Mouse (Mus musculus) intestine, embryonic 14.5 days (tissue): ENCODE results near the gene Tmem246. TPM values are rescaled to one million over a fixed set of nuclear protein-coding genes. Genes with fewer than 3 reads are reported as not detected.

ENCODE experiments used
- ATAC-seq: fragments of 200-750 bp; cut with Nextera tagmentation; replicated peaks from 2 replicates; pipeline ENCODE4 v1.8.0; 2017; ENCODE audit warnings: low read depth, moderate number of reproducible peaks, moderate TSS enrichment, moderate library complexity; ENCODE audit not compliant: low FRiP score, low TSS enrichment
- DNase-seq: peaks from one replicate; pipeline ENCODE4 v3.0.0-alpha.2; 2018; ENCODE audit warnings: low spot score
- H3K27ac ChIP-seq: fragments of 300-500 bp; sonication (generic); 2 replicates; pipeline ENCODE4 v1.5.1; 2014; ENCODE audit warnings: low read depth, mild to moderate bottlenecking, control low read depth
- H3K27me3 ChIP-seq: fragments of 300-500 bp; sonication (generic); replicated peaks from 2 replicates; pipeline ENCODE4 v1.6.1; 2014; ENCODE audit warnings: low read length, control low read depth; ENCODE audit not compliant: control insufficient read depth, insufficient read depth
- H3K36me3 ChIP-seq: fragments of 300-500 bp; sonication (generic); 2 replicates; pipeline ENCODE4 v1.6.1; 2014; ENCODE audit warnings: low read length, control low read depth; ENCODE audit not compliant: control insufficient read depth, insufficient read depth
- H3K4me1 ChIP-seq: fragments of 300-500 bp; sonication (generic); replicated peaks from 2 replicates; pipeline ENCODE4 v1.6.1; 2014; ENCODE audit warnings: low read length, control low read depth, mixed read lengths; ENCODE audit not compliant: control insufficient read depth, insufficient read depth
- H3K4me2 ChIP-seq: fragments of 300-500 bp; sonication (generic); 2 replicates; pipeline ENCODE4 v1.6.1; 2014; ENCODE audit warnings: low read length
- H3K4me3 ChIP-seq: fragments of 300-500 bp; sonication (generic); 2 replicates; pipeline ENCODE4 v1.5.1; 2014; ENCODE audit warnings: low read depth, low read length, control low read depth, mixed read lengths
- H3K9ac ChIP-seq: fragments of 300-500 bp; sonication (generic); 2 replicates; pipeline ENCODE4 v1.6.1; 2014; ENCODE audit warnings: mild to moderate bottlenecking, low read length
- H3K9me3 ChIP-seq: fragments of 300-500 bp; sonication (generic); 2 replicates; pipeline ENCODE4 v1.6.1; 2016; ENCODE audit warnings: low read length, control low read depth; ENCODE audit not compliant: control insufficient read depth
- WGBS: fragments of 180-500 bp; shearing (Covaris S2); extraction: QIAGEN DNeasy Blood & Tissue Kit; methylation state at CpG from one replicate; pipeline ENCODE4 v1.1.7; 2014; 5-methylcytosine and 5-hydroxymethylcytosine counted together
- polyA plus RNA-seq: library from polyadenylated mRNA; unstranded; fragments of >200 nt; fragmentation: Nextera tagmentation; extraction: Ambion mirVana; gene quantifications from 2 replicates; pipeline ENCODE4 v1.2.1, GENCODE M21; 2014

Gene Tmem246
- polyA plus RNA-seq, 1 experiment from 2014 or later, result 23.6 TPM

DNA sequence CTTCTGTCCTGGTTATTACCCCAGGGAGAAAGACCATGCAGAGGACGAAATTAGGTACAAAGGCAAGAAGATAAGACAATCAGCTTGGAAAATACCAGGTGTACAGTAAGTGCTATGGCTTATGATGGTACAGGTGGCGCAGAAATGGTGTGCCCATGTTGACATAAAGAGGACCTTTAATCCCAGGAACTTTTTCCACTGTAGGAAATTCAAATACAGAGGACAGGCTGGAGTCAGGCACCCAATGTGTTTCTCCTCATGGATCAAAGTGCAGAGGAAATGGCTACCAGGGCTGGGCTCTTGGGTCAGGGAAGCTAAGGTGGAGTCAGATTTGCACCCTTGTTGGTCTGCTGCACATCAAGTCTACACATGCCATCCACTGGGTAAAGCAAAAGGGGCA lies 7.5 kb downstream of the Tmem246 start:
- H3K36me3 ChIP-seq, result no peaks in the 10 kb centered on the region
- no peak for ATAC-seq

DNA sequence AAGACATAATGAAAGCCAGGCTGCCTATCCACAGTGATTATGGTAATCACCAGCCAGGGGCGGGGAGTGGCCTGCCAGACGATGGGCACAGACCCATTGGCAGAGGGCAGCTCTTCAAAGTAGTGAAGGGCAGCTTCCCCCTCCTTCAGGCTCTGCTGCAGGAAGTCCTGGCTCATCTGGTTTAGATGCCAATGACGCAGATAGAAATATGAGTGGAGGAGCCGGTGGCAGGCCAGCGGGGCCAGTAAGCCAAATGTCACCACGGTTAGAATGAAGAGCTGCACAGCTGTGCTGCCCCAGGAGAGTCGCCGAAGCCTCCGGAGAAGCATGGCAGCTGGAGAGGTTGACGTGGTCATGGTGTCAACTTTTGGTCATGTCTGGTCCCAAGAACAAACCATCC lies 10.9 kb downstream of the Tmem246 start:
- no peak overlapping the region for H3K27ac ChIP-seq
- H3K9me3 ChIP-seq, result no peaks in the 10 kb centered on the region
- no peaks in the 10 kb centered on the region for H3K36me3 ChIP-seq
- WGBS, result 88% methylated on average over 10 of the region's 10 CpGs
- no peak overlapping the region for H3K4me2 ChIP-seq
- DNase-seq (no peak), ATAC-seq (no peak)
- no peaks in the 10 kb centered on the region for H3K27me3 ChIP-seq
- no peak overlapping the region for H3K4me3 ChIP-seq
- H3K9ac ChIP-seq, result no peak overlapping the region
- H3K4me1 ChIP-seq, result peaks cover 9% of the 10 kb centered on the region; the same call in 1 of the 2 replicates

More for the DNA sequence above, 7.5 kb downstream of the Tmem246 start:
- H3K4me3 ChIP-seq, result no peak overlapping the region
- no peak overlapping the region for H3K27ac ChIP-seq
- no peaks in the 10 kb centered on the region for H3K27me3 ChIP-seq
- no peak overlapping the region for H3K4me2 ChIP-seq
- WGBS, result 78% methylated on average over 2 of the region's 2 CpGs
- H3K4me1 ChIP-seq, result no peaks in the 10 kb centered on the region
- H3K9ac ChIP-seq, result no peak overlapping the region
- no peak for DNase-seq
- no peaks in the 10 kb centered on the region for H3K9me3 ChIP-seq

DNA sequence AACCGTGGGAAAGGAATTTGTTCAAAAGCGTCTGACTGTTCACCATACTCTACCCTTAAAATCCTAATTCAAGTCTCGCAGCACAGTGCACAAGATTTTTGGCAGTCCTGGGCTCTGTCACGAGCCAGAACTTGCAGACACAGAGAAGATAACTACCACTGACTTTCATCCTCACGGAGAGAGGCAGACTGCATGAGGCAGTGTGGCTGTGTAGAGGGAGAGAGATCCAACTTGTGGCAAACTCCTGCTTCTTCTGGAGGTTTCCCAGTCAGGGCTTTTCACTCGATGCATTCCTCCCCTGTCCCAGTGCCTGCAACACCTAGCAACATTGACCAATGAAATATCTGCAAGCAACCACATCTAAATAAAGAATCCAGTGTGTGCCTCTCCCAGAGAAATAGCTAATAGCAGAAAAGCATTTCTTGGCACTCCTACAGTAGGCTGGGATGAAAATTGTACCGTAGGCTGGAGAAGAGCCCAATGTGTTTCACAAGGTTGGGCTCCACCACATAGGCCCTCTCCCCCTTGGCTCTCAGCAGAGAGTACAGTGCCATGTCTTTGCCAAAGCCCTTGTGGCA lies 12.1 kb downstream of the Tmem246 start:
- no peak for ATAC-seq
- H3K27me3 ChIP-seq, result no peaks in the 10 kb centered on the region

DNA sequence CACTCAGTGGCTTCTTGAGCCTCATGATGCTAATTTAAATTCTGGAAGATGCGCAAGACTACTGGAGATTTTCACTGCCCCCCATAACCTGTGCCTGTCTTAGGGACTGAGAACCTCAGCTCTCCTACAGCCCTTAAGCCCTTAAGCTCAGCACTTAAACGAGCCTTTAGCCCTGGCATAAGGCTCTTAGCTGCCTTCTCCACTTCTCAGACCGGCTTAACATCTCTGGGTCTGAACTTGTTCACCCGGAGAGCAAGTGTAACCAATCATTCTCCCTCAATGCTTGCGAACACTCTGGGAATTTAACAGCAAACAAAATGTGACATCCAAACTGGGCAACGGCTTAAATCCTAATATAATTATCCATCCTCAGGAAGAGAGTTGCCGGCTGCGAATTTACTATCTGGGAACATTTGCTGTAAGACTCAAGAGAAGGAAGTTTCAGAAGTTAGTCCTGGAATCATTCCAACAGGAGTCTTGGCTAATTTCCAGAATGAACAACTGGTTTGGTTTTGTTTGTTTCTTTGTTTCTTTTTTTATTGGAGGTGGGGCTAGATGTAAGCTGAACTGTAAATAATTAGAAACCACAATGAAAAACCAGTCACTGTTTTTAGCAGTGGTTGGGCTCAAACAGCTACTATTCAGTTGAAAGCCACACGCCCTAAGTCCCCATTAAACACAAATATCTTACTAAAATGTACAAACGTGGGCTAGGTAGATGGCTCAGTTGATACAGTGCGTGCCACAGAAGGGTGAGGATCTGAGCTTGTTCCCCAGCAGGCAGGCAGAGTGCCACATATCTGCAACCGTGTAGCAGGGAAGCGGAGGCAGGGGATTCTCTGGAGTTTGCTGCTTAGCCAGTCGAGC lies 13.5 kb downstream of the Tmem246 start:
- Histone ChIP-seq H3K9me3 (no peaks in the 10 kb centered on the region), H3K4me3 (no peak overlapping the region), H3K4me2 (no peak overlapping the region), H3K36me3 (no peaks in the 10 kb centered on the region), H3K27ac (no peak overlapping the region; the same call in 1 of the 2 replicates), H3K9ac (no peak overlapping the region), H3K27me3 (no peaks in the 10 kb centered on the region), H3K4me1 (peaks cover 9% of the 10 kb centered on the region; the same call in 1 of the 2 replicates)
- ATAC-seq (no peak), DNase-seq (no peak)
- 34% methylated on average over 14 of the region's 14 CpGs for WGBS

More for the DNA sequence above, 12.1 kb downstream of the Tmem246 start:
- no peak overlapping the region for H3K4me3 ChIP-seq
- 63% methylated on average over 7 of the region's 7 CpGs for WGBS
- no peak overlapping the region for H3K27ac ChIP-seq
- no peak for DNase-seq
- peaks cover 9% of the 10 kb centered on the region; the same call in 1 of the 2 replicates for H3K4me1 ChIP-seq
- H3K4me2 ChIP-seq, result no peak overlapping the region
- H3K36me3 ChIP-seq, result no peaks in the 10 kb centered on the region
- H3K9me3 ChIP-seq, result no peaks in the 10 kb centered on the region
- H3K9ac ChIP-seq, result no peak overlapping the region

DNA sequence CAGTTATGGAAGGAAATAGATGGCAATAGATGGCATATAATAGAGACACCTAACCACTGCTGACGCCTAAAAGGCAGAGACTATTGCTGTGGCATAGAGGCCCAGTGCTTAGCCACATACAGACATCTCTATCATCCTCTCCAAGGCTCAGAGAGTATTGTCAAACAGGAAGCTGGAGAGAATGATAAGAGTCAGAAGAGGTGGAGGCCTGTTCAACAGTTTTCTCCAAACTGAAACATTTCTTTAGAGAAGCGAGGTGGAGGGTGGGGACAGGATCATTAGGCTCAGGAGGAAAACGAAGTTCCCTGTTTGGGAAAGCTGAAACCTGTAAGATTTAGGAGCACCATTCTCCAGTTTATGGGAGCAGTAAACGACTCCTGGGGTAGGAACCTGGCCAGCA lies 16.4 kb downstream of the Tmem246 start:
- H3K36me3 ChIP-seq, result no peaks in the 10 kb centered on the region
- H3K4me1 ChIP-seq, result peaks cover 9% of the 10 kb centered on the region; the same call in 1 of the 2 replicates
- no peaks in the 10 kb centered on the region for H3K9me3 ChIP-seq
- ATAC-seq (no peak), DNase-seq (no peak)
- no peak overlapping the region for H3K9ac ChIP-seq
- no peak overlapping the region for H3K4me3 ChIP-seq
- 54% methylated on average over 4 of the region's 4 CpGs for WGBS
- no peaks in the 10 kb centered on the region for H3K27me3 ChIP-seq
- H3K27ac ChIP-seq, result no peak overlapping the region
- no peak overlapping the region for H3K4me2 ChIP-seq

DNA sequence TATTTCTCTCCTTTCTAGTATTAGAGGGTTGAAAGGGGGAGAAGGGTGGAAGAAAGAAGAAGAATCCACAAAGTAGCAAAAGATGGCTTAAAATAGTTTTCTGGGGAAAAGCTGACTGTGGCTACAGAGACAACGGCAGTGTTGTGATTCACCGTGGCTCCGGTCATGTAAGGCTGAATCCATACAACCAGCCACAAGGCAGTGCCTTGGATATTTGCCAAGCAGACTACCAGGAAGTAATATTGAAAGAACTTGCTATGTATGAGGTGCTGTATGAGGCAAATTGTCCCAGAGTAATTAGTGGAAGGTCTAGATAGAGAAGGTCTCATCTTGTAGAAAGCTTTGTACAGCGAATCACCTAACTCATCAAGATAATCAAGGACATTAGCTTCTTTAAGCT lies 25.5 kb downstream of the Tmem246 start:
- DNase-seq, result no peak

DNA sequence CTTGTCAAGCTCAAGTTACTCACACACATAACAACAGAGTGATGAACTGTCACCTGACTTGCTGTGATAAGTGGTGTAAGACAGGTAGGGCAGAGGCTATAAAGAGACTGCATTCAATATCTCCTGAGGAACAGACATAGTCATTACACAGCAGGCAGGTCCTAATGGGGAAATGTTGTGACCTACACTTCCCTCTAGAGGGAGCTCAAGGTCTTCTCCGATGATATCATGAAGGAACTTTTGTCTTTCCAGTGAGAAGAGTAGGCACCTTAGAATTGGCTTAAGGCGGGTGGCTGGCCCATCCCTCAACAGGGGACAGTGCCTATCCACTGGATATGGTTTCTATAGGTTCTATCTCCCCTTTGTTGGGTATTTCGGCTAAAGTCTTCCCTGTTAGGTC lies 30.1 kb downstream of the Tmem246 start:
- DNase-seq (peak; percentile 63), ATAC-seq (peak; percentile 83)
- H3K27me3 ChIP-seq, result no peaks in the 10 kb centered on the region
- H3K36me3 ChIP-seq, result no peaks in the 10 kb centered on the region
- no peaks in the 10 kb centered on the region for H3K9me3 ChIP-seq
- H3K9ac ChIP-seq, result no peak overlapping the region
- no peak overlapping the region for H3K4me3 ChIP-seq
- no peaks in the 10 kb centered on the region for H3K4me1 ChIP-seq
- H3K27ac ChIP-seq, result no peak overlapping the region
- 21% methylated on average over 3 of the region's 3 CpGs for WGBS
- H3K4me2 ChIP-seq, result no peak overlapping the region

More for the DNA sequence above, 25.5 kb downstream of the Tmem246 start:
- H3K36me3 ChIP-seq, result no peaks in the 10 kb centered on the region
- H3K27me3 ChIP-seq, result no peaks in the 10 kb centered on the region
- no peaks in the 10 kb centered on the region for H3K4me1 ChIP-seq
- no peak overlapping the region for H3K9ac ChIP-seq
- WGBS, result 86% methylated on average over 4 of the region's 4 CpGs
- no peak for ATAC-seq
- H3K27ac ChIP-seq, result no peak overlapping the region
- H3K4me3 ChIP-seq, result no peak overlapping the region
- H3K4me2 ChIP-seq, result no peak overlapping the region
- H3K9me3 ChIP-seq, result no peaks in the 10 kb centered on the region

DNA sequence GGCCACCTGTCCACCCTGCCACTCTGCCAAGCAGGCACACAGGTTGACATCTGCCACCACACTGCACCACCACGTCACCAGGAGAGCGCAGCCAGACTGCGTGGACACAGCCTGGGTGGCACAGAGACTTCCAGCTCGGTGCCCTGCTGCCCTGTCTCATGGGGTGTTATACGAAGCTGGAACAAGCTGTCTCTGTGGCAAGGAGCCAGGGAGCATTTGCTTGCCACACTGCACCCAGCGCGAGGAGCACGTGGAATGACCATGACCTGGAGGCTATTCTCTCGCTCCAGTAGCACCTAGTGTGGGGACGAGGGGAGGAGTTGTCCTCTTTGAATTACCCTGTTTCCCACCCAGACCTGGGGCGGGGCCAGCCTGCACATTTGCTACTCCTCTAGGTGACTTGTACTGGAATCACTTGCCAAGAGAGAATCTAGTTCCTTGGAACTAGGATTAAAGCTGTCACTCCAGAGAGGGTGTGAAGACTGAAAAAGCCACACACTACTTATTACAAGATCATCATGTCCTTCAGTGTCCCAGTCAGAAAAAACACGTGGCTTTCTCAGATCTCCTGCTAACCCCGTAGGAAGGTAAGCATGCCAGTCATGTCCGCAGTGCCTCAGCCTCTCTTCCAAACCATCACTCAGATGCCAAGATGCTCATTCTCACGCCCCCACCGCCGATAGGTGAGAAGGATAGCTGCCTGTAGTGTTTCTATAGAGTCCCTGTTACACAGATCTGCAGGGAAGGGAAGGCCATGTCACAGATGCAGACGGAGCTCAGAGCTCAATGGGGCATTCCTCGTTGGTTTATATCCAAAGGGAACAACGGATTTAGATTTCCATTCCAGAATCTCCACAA lies 37.5 kb downstream of the Tmem246 start:
- WGBS, result 69% methylated on average over 20 of the region's 20 CpGs
- DNase-seq (no peak), ATAC-seq (0 out of 2 replicates have a peak, but pooled peaks have one; percentile 50)
- Histone ChIP-seq H3K27me3 (no peaks in the 10 kb centered on the region), H3K4me3 (no peak overlapping the region), H3K9ac (no peak overlapping the region), H3K36me3 (no peaks in the 10 kb centered on the region), H3K27ac (no peak overlapping the region), H3K9me3 (no peaks in the 10 kb centered on the region), H3K4me2 (no peak overlapping the region), H3K4me1 (no peaks in the 10 kb centered on the region)
